Mouse (Mus musculus) lung, adult 2 months (tissue): ENCODE results near the gene Cmss1.

Source experiments
- CTCF ChIP-seq: fragments of 200-500 bp; IDR thresholded peaks from 2 replicates; pipeline ENCODE4 v1.5.1; 2011; ENCODE audit warnings: mild to moderate bottlenecking, low read length, control low read depth; ENCODE audit not compliant: insufficient read depth
- POLR2A ChIP-seq: fragments of 200-500 bp; IDR thresholded peaks from 2 replicates; pipeline ENCODE4 v1.6.1; 2011; ENCODE audit warnings: low read depth, mild to moderate bottlenecking, control low read depth, low read length, borderline replicate concordance; ENCODE audit errors: extremely low read depth

DNA sequence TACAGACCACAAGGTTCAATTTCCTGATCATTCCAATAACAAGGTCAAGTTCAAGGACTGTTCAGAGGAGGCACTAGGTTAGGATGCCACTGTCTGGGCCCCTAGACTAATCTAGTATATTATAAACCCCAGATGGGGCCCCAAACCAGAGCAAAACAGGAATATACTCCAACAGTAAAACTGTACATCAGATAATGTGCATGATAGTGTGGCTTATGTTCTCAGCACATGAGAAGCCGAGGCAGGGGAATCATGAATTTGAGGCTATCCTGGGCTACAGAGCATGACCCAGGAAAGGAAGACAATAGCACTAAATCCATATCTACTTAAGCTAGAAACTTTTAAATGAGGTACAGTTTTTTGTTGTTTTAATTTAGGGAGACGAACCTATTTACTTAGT lies 294.5 kb downstream of the Cmss1 start:
- TF ChIP-seq CTCF = no peak
- TF ChIP-seq POLR2A = no peak
